Mouse (Mus musculus) spleen, postnatal 36 days (tissue): ENCODE results near the gene Slit3.

ENCODE experiments used
- DNase-seq, 2 experiments: peaks; one replicate each; pipeline ENCODE4 v3.0.0; 2022; ENCODE audit warnings: low spot score in 2 of 2, mixed read lengths in 1 of 2

Slit3 gene

GRCm38 (mm10) chr11:35690515-35691281, 569.7 kb downstream of the Slit3 start:
- no peak for DNase-seq

DNA sequence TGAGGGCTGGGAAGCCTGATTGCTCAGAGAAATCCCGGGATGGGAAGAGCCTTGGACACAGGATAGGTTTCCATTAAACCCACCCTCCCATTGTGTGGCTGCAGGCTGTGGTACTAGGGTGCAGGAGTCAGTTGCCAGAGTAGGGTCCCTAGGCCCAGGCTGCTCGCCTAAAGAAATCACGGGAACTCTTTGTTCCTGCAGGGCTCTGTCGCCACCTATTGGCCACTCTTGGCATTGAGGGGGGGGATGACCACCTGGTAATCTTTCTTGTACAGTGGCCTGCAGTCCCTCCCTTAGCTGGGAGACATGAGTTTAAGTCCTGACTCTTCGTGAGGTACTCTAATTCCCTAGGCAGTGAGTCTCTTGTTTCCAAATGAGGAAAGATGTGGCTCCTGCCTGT, 572.1 kb downstream of the Slit3 start:
- DNase-seq: no peak

- DNase-seq: no peak
These were observed 572.6 kb downstream of the Slit3 start for GRCm38 (mm10) chr11:35693625-35694024.

DNA sequence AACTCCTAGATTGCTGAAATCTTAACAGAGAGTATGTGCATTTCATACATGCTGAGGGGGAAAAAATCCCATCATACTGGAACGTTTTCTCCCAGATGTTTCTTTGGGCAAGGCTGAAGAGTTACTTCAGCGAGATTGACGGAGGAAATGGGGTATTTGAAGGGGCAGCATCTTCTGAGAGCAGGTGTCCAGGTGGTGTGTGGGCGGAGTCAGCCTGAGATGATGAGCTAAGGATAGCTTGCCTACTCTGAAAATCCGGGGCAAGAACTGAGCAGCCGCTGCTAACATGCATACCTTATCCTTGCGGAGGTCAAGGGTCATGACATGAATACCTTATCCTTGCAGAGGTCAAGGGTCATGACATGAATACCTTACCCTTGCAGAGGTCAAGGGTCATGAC, 576.5 kb downstream of the Slit3 start:
- DNase-seq: no peak

- DNase-seq: no peak
These were observed 577.9 kb downstream of the Slit3 start for GRCm38 (mm10) chr11:35698901-35699300.

DNA sequence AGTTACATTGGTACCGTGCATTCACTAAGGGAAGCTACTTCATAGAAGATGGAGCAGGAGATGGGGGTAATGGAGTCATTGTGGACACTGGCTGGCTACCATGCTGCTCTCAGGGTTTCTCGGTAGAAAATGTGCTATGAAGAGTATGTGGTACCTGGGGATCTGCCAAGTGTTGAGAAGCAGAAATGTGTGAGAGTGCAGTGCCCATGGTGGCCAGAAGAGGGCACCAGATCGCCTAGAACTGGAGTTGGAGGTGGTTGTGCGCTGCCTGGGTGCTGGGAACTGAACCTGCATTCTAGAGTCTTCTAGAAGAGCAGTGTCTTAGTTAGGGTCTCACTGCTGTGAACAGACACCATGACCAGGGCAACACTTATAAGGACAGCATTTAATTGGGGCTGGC, 582.4 kb downstream of the Slit3 start:
- no peak for DNase-seq

- no peak for DNase-seq
These were observed 583.4 kb downstream of the Slit3 start for GRCm38 (mm10) chr11:35704381-35704780.

GRCm38 (mm10) chr11:35704927-35705326, 583.9 kb downstream of the Slit3 start:
- DNase-seq: no peak

GRCm38 (mm10) chr11:35707431-35707830, 586.4 kb downstream of the Slit3 start:
- no peak for DNase-seq

- peak in 1 of 2 experiments; percentile 9 for DNase-seq
These were observed 590.3 kb downstream of the Slit3 start for GRCm38 (mm10) chr11:35711314-35711713.

- DNase-seq: no peak
These were observed 597.9 kb downstream of the Slit3 start for GRCm38 (mm10) chr11:35718881-35719280.

DNA sequence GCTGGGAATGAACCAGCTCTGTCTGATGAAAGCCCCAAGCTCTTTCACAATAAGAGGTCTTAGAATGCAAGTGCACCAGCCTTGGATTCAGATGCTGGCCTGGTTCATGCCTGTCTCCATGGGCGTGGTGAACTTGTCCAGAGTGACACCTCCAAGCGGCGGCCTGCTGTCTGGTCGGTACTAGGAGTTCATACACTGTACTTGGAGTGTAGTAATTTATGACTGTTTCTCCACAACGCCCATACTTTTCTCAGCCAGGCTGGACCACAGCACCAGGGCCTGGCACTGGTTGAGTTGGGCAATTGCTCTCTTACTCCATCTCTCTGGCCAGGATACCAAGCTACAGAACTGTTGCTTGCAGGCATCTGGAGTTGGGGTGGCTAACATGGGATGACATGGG, 602.9 kb downstream of the Slit3 start:
- DNase-seq: no peak

DNA sequence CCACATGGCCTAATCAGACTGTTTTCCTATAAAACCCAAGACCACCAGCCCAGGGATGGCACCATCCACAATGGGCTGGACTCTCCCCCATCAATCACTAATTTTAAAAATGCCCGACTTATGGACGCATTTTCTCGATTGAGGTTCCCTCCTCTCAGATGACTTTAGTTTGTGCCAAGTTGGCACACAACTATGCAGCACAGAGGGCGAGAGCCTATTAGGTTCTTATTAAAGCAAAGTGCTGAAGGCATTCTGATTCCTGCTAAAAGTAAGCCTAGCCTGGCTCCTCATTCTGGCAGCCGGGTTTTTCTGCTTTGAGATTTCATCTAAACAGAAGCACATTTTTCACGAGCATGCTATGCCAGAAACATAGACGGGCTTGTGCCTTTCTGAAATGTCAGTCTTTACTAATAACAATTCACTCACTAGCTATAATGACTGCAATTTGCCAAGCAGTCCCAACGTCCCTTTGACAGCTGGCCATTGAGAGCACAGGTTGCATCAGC, 605.4 kb downstream of the Slit3 start:
- DNase-seq: no peak

DNA sequence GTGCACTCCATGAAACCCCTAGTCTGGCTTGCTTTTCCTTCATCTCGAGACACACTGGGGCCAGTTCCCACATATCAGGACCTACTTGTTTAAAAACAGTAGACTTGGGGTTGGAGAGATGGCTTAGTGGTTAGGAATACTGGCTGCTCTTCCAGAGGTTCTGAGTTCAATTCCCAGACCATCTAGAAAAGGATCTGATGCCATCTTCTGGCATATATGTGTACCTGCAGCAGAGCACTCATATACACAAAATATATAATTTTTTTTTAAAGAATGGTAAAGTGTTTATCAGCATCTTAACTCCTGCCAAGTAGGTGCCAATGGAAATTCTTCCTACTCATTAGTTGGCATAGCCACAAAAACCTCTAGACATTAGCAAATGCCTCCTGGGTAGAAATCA, 607.2 kb downstream of the Slit3 start:
- no peak for DNase-seq

DNA sequence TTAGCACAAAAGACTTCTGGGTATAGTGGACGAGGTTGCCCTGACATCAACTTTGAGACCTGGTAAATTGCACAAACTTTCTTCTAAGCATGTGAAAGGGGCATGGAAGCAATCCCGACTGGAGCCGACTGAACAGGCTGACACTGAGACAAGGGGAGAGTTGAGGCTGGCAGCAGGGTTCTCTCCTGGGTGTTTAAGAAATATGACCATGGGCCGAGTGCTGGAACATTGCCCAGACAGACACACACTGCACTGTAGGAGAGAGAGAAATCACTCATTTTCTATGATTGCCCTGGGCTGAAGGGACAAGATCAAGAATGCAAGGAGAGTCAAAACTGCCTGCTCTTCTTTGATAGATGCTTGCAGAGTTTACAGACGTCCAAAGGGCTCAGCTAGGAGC, 608.2 kb downstream of the Slit3 start:
- DNase-seq: no peak

GRCm38 (mm10) chr11:35732366-35732765, 611.3 kb downstream of the Slit3 start:
- no peak for DNase-seq

- DNase-seq: no peak
These were observed 615.8 kb downstream of the Slit3 start for GRCm38 (mm10) chr11:35736817-35737216.

DNA sequence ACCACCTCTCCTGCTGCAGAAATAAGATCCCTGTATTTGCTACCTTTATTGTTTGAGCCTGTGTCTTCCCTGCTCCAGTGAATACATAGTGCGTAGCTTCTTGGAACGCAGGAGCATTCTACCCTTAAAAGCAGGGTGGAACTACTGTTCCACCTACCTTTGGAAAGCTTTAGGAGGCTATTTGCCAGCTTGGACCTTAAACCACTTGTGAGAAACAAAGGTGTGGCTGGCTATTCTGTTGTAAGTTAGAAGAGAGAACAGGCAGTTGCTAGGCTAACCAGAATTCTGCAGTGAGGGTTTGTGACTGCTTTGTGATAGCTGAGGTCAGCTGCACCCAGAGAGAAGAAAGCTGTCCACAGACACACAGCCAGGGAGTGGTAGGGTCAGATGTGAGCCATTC, 616.2 kb downstream of the Slit3 start:
- DNase-seq: no peak

- DNase-seq: no peak
These were observed 617.1 kb downstream of the Slit3 start for GRCm38 (mm10) chr11:35738102-35738501.

DNA sequence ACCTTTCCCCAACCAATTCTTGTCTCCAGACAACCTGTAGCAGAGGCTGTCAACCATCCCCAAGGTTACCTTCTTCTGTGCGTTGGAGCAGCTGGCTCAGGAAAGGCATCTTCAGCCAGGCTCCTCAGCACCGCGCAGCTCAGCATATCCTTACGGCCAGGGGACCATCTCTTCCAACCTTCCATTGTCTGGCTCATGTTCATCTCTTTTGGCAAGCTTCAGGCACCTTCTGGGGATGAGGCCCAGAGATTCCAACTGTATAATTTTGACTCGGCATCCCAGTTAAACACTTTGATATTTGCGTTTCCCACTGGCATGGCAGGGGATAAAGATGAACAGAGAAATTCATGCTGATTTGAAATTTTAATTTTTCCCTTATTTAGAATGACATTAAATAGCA, 622.6 kb downstream of the Slit3 start:
- no peak for DNase-seq

GRCm38 (mm10) chr11:35744571-35744970, 623.5 kb downstream of the Slit3 start:
- DNase-seq: no peak

- DNase-seq: no peak
These were observed 629.6 kb downstream of the Slit3 start for GRCm38 (mm10) chr11:35750578-35750977.

DNA sequence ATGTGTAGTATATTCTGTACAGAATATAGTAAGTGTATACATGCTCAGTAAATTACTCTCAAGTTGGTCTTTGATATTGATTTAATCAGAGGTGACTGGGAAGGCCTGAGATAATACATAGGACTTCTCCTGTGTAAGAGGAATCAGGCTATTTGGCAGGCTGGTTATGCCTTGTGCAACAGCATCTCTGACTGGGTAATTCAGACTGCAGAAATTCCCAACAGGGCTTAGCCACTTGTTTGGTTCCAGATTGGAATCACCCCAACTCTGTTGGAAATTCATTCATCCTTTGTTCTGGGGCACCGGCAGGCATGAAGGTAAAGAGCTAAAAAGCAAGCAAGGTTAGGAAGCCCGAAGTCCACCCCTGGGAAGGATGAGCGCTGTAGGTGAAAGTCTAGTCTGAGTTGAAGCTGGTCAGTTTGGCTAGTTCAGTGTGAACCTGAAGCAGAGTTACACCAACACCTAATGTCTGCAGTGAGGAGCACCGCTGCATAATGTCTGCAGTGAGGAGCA, 633.9 kb downstream of the Slit3 start:
- no peak for DNase-seq

- no peak for DNase-seq
These were observed 634.5 kb downstream of the Slit3 start for GRCm38 (mm10) chr11:35755546-35755945.
